Mouse (Mus musculus): Measurements from ENCODE around the gene Ephb3. TPM values are rescaled to one million over a fixed set of nuclear protein-coding genes. Genes with fewer than 3 reads are reported as not detected.
A peak's percentile ranks its signal among the peaks of the same experiment; 100 is the strongest.
"Not testable (repeated sequence)": the region's sequence is repeated elsewhere in the genome, so short reads cannot be mapped to it uniquely, and the experiment has no call there.

Gene Ephb3
- 21.4 and 22.3 TPM in 2 replicates for total RNA-seq (2014; rRNA removed)
- polyA plus RNA-seq (2015; fragmentation: Nextera tagmentation; extraction: Ambion mirVana), result 8.3 and 8.6 TPM in 2 replicates

DNA sequence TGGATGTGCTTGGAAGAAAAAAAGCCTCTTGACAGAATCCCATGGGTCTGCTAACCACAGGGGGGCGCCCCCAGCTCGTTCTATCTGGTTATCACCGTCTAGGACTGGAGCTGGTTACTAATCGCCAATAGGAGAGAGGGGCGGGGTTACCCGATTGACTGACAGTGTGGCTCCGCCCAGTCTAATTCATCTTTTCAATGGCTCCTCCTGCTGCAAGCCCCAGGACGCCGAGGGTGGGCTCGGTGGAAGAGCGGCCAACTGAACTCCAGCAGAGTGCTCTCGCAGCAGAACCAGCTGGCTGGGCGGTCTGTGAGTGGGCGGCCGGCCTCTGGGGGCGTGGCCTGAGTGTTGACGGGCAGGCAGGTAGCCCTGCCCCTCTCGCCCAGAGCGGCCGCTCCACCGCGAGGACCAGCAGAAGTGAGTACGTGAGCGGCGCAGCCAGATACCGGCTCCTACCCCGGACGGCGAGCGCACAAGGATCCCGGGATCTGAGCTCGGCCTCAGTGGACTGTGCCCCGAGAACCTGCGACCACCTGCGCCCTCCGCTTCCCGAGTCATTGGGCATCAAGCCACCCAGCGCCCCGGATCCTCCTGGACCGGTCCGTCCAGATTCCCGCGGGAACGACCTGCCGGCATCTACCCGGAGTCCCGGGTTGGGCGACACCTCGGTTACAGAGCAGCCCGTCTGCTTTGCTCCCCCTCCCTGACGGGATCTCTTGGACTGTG, at the start of gene Ephb3:
Ephb3 (plus strand) TSS at position 389 of the 726 bp plus-strand sequence.
- no peaks in the 10 kb centered on the region for H3K27me3 ChIP-seq (ENCODE audit: insufficient read depth, low read length)
- peak within 1 kb of the TSS; percentile 77 for H3K4me3 ChIP-seq (ENCODE audit: low read length)
- under 1% methylated on average over 51 of the region's 51 CpGs for WGBS
- H3K27ac ChIP-seq, result peak within 1 kb of the TSS; percentile 71
- peak; percentile 98 for ATAC-seq
- peak; percentile 85 for TF ChIP-seq CTCF (IDR thresholded peaks at IDR 0.05; ENCODE audit: low read depth)
- peak within 1 kb of the TSS; percentile 71 for H3K4me2 ChIP-seq (ENCODE audit: low read depth, low read length)
- H3K9ac ChIP-seq (replicated peaks; ENCODE audit: low read length), result peak within 1 kb of the TSS; percentile 84
- H3K9me3 ChIP-seq (ENCODE audit: low read length), result no peaks in the 10 kb centered on the region
- H3K36me3 ChIP-seq (ENCODE audit: insufficient read depth, low read length), result no peaks in the 10 kb centered on the region
- peak; percentile 100 for DNase-seq (ENCODE audit: low spot score)
- 0 out of 2 replicates have a peak, but pooled peaks cover 5% of the 10 kb centered on the region for H3K4me1 ChIP-seq (ENCODE audit: insufficient read depth, low read length)

DNA sequence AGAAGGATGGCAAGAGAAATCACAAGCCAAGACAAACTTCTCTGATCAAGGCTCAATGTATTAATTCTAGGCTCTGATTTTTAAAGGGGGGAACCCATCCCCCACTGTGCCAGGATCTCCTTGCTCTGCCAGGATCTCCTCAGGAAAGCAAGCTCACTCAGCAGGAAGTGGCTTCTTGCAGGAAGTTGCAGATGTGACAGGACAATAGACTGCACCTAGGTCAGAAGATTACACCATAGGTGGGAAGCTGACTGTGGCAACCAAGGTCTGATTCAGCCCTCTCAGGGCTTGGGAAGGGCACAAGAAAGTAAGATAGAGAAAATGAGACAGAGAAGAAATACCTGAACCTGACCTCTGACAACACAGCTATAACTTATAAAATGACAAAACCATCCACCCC, 48.3 kb upstream of the Ephb3 start:
- DNase-seq (ENCODE audit: low spot score); H3K27me3 ChIP-seq (ENCODE audit: insufficient read depth, low read length); H3K4me1 ChIP-seq (ENCODE audit: insufficient read depth, low read length); H3K27ac ChIP-seq; H3K4me2 ChIP-seq (ENCODE audit: low read depth, low read length); H3K4me3 ChIP-seq (ENCODE audit: low read length); H3K9me3 ChIP-seq (ENCODE audit: low read length); ATAC-seq; H3K9ac ChIP-seq (replicated peaks; ENCODE audit: low read length); H3K36me3 ChIP-seq (ENCODE audit: insufficient read depth, low read length): not testable (repeated sequence)

DNA sequence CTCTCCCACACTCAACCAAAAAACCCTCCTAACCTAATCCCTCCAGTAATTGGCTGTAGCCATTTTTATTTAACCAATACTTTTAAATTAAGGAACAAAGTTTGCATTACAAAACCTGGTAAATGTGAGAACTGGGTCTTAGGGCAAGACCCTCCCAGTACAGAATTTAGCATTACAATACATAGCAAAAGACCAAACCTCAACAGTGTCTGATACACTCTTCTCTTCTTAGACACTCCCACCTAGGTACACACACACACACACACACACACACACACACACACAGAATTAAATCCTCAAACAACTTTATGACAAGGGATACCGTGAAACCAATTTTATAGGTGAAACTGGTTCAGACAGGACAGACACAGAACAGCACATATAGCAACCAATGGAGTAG, 45.3 kb upstream of the Ephb3 start:
- not testable (repeated sequence) for H3K4me2 ChIP-seq (ENCODE audit: low read depth, low read length); H3K9me3 ChIP-seq (ENCODE audit: low read length); H3K27ac ChIP-seq; DNase-seq (ENCODE audit: low spot score); H3K9ac ChIP-seq (replicated peaks; ENCODE audit: low read length); ATAC-seq; H3K4me1 ChIP-seq (ENCODE audit: insufficient read depth, low read length); H3K27me3 ChIP-seq (ENCODE audit: insufficient read depth, low read length); H3K4me3 ChIP-seq (ENCODE audit: low read length); H3K36me3 ChIP-seq (ENCODE audit: insufficient read depth, low read length)
- WGBS, result 91% methylated on average over 1 of the region's 1 CpGs

DNA sequence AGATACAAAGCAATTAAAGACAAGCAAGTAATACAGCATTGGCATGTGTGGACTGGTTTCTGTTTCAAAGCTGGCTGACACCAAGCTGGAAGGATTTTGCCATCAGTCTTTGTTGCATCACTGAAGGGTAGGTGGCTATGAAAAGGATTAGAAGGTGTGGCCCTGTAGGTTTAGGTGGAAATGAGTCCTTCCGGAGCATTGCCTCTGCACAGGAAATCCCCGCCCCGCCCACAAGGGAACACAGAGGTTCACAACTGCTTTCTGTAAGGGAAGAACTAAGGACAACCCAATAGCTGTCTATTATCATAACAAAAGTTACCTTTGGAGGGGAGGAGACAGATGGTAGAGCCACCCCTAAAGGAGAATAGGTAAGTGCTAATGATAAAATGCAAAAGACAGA, 41.1 kb upstream of the Ephb3 start:
- not testable (repeated sequence) for H3K9me3 ChIP-seq (ENCODE audit: low read length); H3K4me3 ChIP-seq (ENCODE audit: low read length); H3K4me1 ChIP-seq (ENCODE audit: insufficient read depth, low read length); H3K9ac ChIP-seq (replicated peaks; ENCODE audit: low read length); H3K27me3 ChIP-seq (ENCODE audit: insufficient read depth, low read length); H3K27ac ChIP-seq; H3K4me2 ChIP-seq (ENCODE audit: low read depth, low read length); ATAC-seq; H3K36me3 ChIP-seq (ENCODE audit: insufficient read depth, low read length); DNase-seq (ENCODE audit: low spot score)
- 88% methylated on average over 3 of the region's 3 CpGs for whole genome bisulfite sequencing

DNA sequence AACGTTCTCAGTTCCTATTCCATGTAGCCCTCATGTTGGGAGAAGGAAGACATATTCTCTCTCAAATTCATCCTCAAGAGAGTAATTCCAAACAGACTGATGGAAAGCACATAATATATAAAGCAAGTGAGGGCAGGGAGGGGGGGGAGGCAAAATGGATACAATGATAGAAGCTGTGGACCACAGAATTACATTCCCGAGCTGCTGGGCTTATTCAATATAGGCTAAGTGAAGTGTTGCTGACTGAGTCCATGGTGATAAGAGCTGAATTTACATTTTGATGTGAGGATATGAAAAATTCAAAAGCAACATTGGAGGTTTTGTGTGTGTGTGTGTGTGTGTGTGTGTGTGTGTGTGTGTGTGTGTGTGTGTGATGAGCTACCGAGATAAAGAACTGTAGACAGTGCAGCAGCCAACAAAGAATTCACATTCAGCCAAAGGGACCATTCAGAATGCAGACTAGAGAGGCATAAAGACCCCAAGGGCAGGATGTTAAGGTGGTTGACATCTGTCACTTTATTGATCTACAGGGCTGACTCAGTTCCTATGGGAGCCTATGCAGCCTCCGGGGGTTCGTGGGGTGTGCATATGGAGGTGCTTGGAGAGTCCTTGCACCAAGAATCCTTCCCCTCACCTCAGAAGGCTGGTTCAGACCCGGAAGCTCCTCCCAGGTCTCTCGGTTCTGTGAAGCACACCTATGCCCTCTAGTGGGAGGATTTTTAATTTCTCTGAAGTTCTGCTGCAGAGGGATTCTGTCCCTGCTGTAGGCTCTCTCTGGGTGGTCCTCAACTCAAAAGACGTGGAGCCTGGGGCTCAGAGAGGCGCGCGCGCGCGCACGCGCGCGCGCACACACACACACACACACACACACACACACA, 39.0 kb upstream of the Ephb3 start:
- TF ChIP-seq CTCF (IDR thresholded peaks at IDR 0.05; ENCODE audit: low read depth), result 0 out of 2 replicates have a peak, but pooled peaks have one; percentile 25
- not testable (repeated sequence) for DNase-seq (ENCODE audit: low spot score); H3K36me3 ChIP-seq (ENCODE audit: insufficient read depth, low read length); H3K9ac ChIP-seq (replicated peaks; ENCODE audit: low read length); H3K27ac ChIP-seq; H3K9me3 ChIP-seq (ENCODE audit: low read length); H3K4me3 ChIP-seq (ENCODE audit: low read length); H3K27me3 ChIP-seq (ENCODE audit: insufficient read depth, low read length); H3K4me1 ChIP-seq (ENCODE audit: insufficient read depth, low read length); H3K4me2 ChIP-seq (ENCODE audit: low read depth, low read length)
- 15% methylated on average over 17 of the region's 19 CpGs for WGBS
- ATAC-seq, result peak; percentile 79

DNA sequence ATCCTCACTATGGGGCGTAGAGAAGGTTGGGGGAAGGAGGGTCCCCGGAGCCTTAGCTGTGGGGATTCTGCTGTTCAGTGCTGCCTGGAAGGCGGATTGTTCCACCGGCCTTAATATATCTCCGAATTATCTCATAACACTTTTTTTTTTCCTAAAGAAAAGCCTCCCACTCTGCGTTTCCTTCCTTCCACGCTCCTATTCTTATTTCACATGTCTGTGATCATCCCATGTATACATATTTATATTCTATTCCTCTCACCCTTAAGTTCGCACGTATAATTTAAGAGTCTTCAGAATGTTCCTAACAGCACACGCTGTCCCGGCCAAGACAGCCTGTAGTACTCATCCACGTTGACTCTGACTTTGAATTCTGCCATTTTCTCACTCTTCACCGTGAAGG, 35.8 kb upstream of the Ephb3 start:
- no peaks in the 10 kb centered on the region for H3K4me1 ChIP-seq (ENCODE audit: insufficient read depth, low read length)
- H3K27ac ChIP-seq, result no peak overlapping the region
- no peak overlapping the region for H3K9ac ChIP-seq (replicated peaks; ENCODE audit: low read length)
- no peak overlapping the region for H3K4me2 ChIP-seq (ENCODE audit: low read depth, low read length)
- no peak for ATAC-seq
- no peaks in the 10 kb centered on the region for H3K27me3 ChIP-seq (ENCODE audit: insufficient read depth, low read length)
- H3K4me3 ChIP-seq (ENCODE audit: low read length), result no peak overlapping the region
- no peak for TF ChIP-seq CTCF (IDR thresholded peaks at IDR 0.05; ENCODE audit: low read depth)
- H3K9me3 ChIP-seq (ENCODE audit: low read length), result no peaks in the 10 kb centered on the region
- no peak for DNase-seq (ENCODE audit: low spot score)
- no peaks in the 10 kb centered on the region for H3K36me3 ChIP-seq (ENCODE audit: insufficient read depth, low read length)
- 90% methylated on average over 13 of the region's 13 CpGs for WGBS

DNA sequence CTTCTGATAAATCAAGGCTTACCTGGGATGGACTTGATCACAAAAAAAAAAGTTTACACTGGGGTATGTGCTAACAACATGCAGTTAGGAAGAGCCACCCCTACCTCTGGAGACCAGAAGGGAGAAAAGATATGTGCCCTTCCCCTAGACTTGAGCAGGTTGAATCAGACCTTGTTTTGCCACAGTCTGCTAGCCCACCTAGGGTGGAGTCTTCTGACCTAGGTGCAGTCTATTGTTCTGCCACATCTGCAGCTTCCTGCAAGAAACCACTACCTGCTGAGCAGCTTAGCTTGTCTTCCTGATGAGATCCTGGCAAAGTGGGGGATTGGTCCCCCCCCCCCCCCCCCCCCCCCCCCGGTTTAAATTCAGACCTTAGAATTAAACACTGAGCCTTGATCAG, 29.3 kb upstream of the Ephb3 start:
- H3K9me3 ChIP-seq (ENCODE audit: low read length), result no peaks in the 10 kb centered on the region
- WGBS, result no CpG with 5 or more reads among the region's 1 CpGs
- DNase-seq (ENCODE audit: low spot score) (no peak), ATAC-seq (no peak)
- TF ChIP-seq CTCF (IDR thresholded peaks at IDR 0.05; ENCODE audit: low read depth), result no peak
- no peaks in the 10 kb centered on the region for H3K4me1 ChIP-seq (ENCODE audit: insufficient read depth, low read length)
- no peak overlapping the region for H3K4me3 ChIP-seq (ENCODE audit: low read length)
- no peak overlapping the region for H3K27ac ChIP-seq
- no peak overlapping the region for H3K9ac ChIP-seq (replicated peaks; ENCODE audit: low read length)
- H3K27me3 ChIP-seq (ENCODE audit: insufficient read depth, low read length), result no peaks in the 10 kb centered on the region
- no peak overlapping the region for H3K4me2 ChIP-seq (ENCODE audit: low read depth, low read length)
- no peaks in the 10 kb centered on the region for H3K36me3 ChIP-seq (ENCODE audit: insufficient read depth, low read length)
